Mouse (Mus musculus) heart, embryonic 14.5 days (tissue): ENCODE data around the gene Ccdc148. TPM values are rescaled to one million over a fixed set of nuclear protein-coding genes. Genes with fewer than 3 reads are reported as not detected.

Experiments
- ATAC-seq: fragments of 200-750 bp; cut with Nextera tagmentation; 2 replicates; pipeline ENCODE4 v1.8.0; 2017; ENCODE audit warnings: low read depth, moderate TSS enrichment; ENCODE audit not compliant: insufficient number of reproducible peaks, insufficient read depth, low FRiP score
- H3K27ac ChIP-seq, 2 experiments: fragments of 200-500 bp in 1 of 2; fragments of 300-500 bp in 1 of 2; sonication (generic) in 1 of 2; replicated peaks in 1 of 2; 2 replicates each; pipeline ENCODE4 v1.5.1; 2012 to 2014; ENCODE audit warnings: low read depth in 2 of 2, low read length in 2 of 2, control low read depth in 1 of 2, mild to moderate bottlenecking in 1 of 2, mixed read lengths in 1 of 2; ENCODE audit not compliant: control insufficient read depth in 1 of 2, insufficient read depth in 1 of 2
- H3K27me3 ChIP-seq: fragments of 300-500 bp; sonication (generic); 2 replicates; pipeline ENCODE4 v1.6.1; 2014; ENCODE audit warnings: mild to moderate bottlenecking, low read length, control low read depth; ENCODE audit not compliant: control insufficient read depth, insufficient read depth
- H3K36me3 ChIP-seq: fragments of 300-500 bp; sonication (generic); 2 replicates; pipeline ENCODE4 v1.6.1; 2014; ENCODE audit warnings: mild to moderate bottlenecking, control low read depth, low read length, mixed read lengths; ENCODE audit not compliant: control insufficient read depth, insufficient read depth
- H3K4me1 ChIP-seq, 2 experiments: fragments of 200-500 bp in 1 of 2; fragments of 300-500 bp in 1 of 2; sonication (generic) in 1 of 2; 2 replicates each; pipeline ENCODE4 v1.6.1; 2012 to 2014; ENCODE audit warnings: low read length in 2 of 2, control low read depth in 1 of 2, mixed read lengths in 1 of 2; ENCODE audit not compliant: control insufficient read depth in 2 of 2, insufficient read depth in 2 of 2
- H3K4me2 ChIP-seq: fragments of 300-500 bp; sonication (generic); 2 replicates; pipeline ENCODE4 v1.6.1; 2014; ENCODE audit warnings: mild to moderate bottlenecking, low read length
- H3K4me3 ChIP-seq, 2 experiments: fragments of 200-500 bp in 1 of 2; fragments of 300-500 bp in 1 of 2; sonication (generic) in 1 of 2; 2 replicates each; pipeline ENCODE4 v1.5.1; 2012 to 2014; ENCODE audit warnings: low read length in 2 of 2, mild to moderate bottlenecking in 2 of 2, control low read depth in 1 of 2, low read depth in 1 of 2, moderate library complexity in 1 of 2; ENCODE audit not compliant: control insufficient read depth in 1 of 2, insufficient read depth in 1 of 2
- H3K9ac ChIP-seq: fragments of 300-500 bp; sonication (generic); 2 replicates; pipeline ENCODE4 v1.6.1; 2014; ENCODE audit warnings: mild to moderate bottlenecking, low read length
- H3K9me3 ChIP-seq: fragments of 300-500 bp; sonication (generic); 2 replicates; pipeline ENCODE4 v1.6.1; 2016; ENCODE audit warnings: low read length, control low read depth; ENCODE audit not compliant: control insufficient read depth
- WGBS: fragments of 180-500 bp; shearing (Covaris S2); extraction: QIAGEN DNeasy Blood & Tissue Kit; methylation state at CpG from one replicate; pipeline ENCODE4 v1.1.7; 2014; 5-methylcytosine and 5-hydroxymethylcytosine counted together
- polyA plus RNA-seq: library from polyadenylated mRNA; unstranded; fragments of >200 nt; fragmentation: Nextera tagmentation; extraction: Ambion mirVana; gene quantifications from 2 replicates; pipeline ENCODE4 v1.2.1, GENCODE M21; 2014

Ccdc148 gene
- polyA plus RNA-seq, 1 experiment from 2014 or later: 1.1 TPM

DNA sequence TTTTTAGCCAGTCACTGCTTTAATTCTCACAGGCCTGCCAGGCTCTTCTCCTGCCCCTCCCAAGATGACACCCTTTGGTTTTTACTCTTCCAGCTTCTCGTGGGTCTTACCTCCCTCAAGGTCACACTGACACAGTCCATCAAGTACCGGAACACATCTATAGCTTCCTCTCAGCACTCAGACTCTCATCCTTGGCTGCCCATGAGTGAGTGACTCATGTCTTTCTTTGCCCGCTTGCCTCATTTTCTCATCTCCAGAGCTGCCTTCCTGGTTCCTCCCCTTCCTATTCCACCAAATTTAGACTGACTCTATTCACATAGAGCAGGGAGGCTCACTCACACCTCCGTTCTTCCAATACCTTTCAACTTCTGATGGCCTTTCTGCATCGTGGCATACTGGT, 42.4 kb upstream of the Ccdc148 start:
- no peaks in the 10 kb centered on the region for H3K27me3 ChIP-seq
- no peak overlapping the region; the same call in 1 of the 2 replicates for H3K4me2 ChIP-seq
- H3K4me1 ChIP-seq: peaks cover 24 to 56% of the 10 kb centered on the region in 2 experiments
- ATAC-seq: no peak
- 24% methylated on average over 5 of the region's 5 CpGs for WGBS
- H3K36me3 ChIP-seq: no peaks in the 10 kb centered on the region
- H3K9me3 ChIP-seq: no peaks in the 10 kb centered on the region
- no peak overlapping the region for H3K4me3 ChIP-seq
- H3K9ac ChIP-seq: no peak overlapping the region
- H3K27ac ChIP-seq: peak overlapping the region; percentile 68 to 70

DNA sequence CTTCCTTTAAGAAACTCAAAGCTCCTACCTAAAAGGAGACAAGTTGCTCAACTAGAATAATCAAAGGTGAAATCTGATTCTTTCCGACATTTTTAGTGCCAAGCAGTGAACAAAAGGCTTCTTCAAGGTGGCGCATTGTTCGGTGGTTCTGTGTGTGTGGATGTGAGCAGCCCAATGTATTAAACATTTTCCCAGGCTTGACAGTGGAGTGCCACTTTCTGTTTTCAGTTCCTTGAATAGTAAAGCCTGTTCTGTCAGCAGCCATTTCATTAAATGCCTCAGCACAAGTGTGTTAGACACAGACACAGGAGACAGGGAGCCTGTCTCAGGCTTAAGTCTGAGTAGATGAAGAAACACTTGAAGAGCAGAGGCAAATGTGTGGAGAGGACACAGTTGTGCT, 40.0 kb upstream of the Ccdc148 start:
- no peaks in the 10 kb centered on the region for H3K27me3 ChIP-seq
- H3K4me1 ChIP-seq: peaks cover 22 to 48% of the 10 kb centered on the region in 2 experiments
- H3K4me3 ChIP-seq: no peak overlapping the region
- peak overlapping the region; percentile 4 to 20; a peak in 2 of 4 replicates for H3K27ac ChIP-seq
- H3K9ac ChIP-seq: no peak overlapping the region; the same call in 1 of the 2 replicates
- H3K36me3 ChIP-seq: no peaks in the 10 kb centered on the region
- ATAC-seq: no peak
- no peak overlapping the region for H3K4me2 ChIP-seq
- no peaks in the 10 kb centered on the region for H3K9me3 ChIP-seq
- WGBS: 78% methylated on average over 3 of the region's 3 CpGs

DNA sequence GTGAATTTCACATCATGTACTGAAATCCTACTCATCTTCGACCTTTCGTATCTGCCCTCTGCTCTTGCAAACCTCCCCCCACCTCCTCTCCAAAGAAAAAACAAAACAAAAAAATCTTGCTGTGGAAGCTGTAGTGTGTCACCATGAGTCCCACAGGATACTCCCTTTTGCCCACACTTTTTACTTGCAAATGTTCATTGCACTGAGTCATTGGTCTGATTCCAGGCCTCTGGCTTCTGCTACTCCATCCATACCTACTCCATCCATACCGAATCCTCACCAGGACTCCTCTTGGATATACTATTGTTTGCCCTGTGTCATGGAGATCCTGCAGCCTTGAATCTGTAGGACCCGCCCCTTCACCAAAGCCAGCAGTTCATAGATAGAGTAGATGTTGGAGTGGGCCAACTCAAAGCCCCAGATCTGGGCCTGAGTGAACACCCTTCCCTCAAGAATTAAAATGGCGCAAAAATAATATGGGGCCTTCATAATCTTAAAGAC, 39.0 kb upstream of the Ccdc148 start:
- WGBS: 90% methylated on average over 5 of the region's 5 CpGs
- no peak overlapping the region for H3K27ac ChIP-seq
- no peak overlapping the region for H3K9ac ChIP-seq
- no peak overlapping the region for H3K4me2 ChIP-seq
- no peak for ATAC-seq
- H3K9me3 ChIP-seq: no peaks in the 10 kb centered on the region
- peaks cover 22 to 50% of the 10 kb centered on the region in 2 experiments for H3K4me1 ChIP-seq
- H3K27me3 ChIP-seq: no peaks in the 10 kb centered on the region
- no peak overlapping the region for H3K4me3 ChIP-seq
- H3K36me3 ChIP-seq: no peaks in the 10 kb centered on the region

DNA sequence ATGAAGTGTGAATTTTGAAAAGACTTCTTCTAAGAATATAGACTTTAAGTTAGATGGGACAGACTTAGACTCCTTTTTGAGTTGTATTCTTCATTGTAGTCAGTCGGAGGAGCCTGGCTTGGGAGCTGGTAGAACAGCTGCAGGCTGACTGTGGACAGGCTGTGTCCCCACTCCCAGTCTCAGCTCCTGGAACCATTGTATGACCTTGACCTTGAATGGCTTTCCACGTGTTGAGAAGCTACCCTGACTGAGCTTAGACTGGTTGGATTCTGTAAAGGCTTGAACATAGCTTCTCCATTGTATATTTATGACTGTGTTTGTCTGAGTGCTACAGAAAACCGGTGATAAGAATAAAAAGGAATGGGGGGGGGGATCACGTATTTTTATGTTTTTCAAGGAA, 36.7 kb upstream of the Ccdc148 start:
- no peak overlapping the region for H3K9ac ChIP-seq
- no peak for ATAC-seq
- no peaks in the 10 kb centered on the region for H3K27me3 ChIP-seq
- H3K4me2 ChIP-seq: no peak overlapping the region
- H3K4me3 ChIP-seq: no peak overlapping the region
- H3K4me1 ChIP-seq: peaks cover 13 to 51% of the 10 kb centered on the region in 2 experiments
- 72% methylated on average over 4 of the region's 4 CpGs for WGBS
- H3K36me3 ChIP-seq: no peaks in the 10 kb centered on the region
- H3K9me3 ChIP-seq: no peaks in the 10 kb centered on the region
- no peak overlapping the region for H3K27ac ChIP-seq

DNA sequence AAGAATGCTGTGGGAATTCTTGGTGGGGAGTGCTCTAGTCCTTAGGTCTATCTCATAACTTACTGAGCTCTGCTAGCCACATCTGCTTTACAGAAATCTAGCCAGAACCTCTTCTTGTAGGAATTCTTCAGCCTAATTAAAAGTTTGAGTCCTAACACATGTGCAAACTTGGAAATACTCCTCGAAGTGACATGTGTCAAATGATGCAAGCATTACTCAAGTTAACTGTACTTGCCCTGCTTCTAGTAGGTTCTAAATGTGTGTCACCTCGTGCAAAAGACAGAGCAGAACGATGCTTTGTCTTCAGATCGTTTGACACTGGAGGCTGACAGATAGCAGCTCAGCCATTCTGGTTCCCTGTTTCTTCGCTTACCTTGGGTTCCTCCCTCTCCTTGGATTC, 32.6 kb upstream of the Ccdc148 start:
- Histone ChIP-seq H3K4me1 (peaks cover 29 to 58% of the 10 kb centered on the region in 2 experiments), H3K27ac (no peak overlapping the region), H3K4me3 (no peak overlapping the region), H3K36me3 (no peaks in the 10 kb centered on the region), H3K4me2 (no peak overlapping the region), H3K9me3 (no peaks in the 10 kb centered on the region), H3K9ac (no peak overlapping the region), H3K27me3 (no peaks in the 10 kb centered on the region)
- ATAC-seq: no peak
- 40% methylated on average over 5 of the region's 5 CpGs for WGBS

DNA sequence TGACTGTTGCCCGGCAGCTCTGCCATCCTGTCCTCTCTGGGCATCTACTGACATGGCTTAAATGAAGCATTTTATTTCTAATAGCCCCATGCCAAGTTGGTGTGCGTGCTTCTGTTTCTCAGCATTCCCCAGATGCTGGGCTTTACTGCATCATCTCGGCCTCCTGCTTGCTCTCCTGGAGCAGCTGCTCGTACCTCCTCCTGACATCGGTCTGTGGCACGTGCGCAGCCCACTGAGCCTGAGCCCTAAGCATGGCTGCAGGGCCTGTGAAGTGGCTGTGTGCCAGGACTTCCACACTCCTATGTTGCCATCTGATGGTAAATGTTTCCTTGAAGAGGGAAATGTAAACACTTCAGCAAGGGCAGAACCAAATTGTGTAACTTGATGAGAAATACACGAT, 31.0 kb upstream of the Ccdc148 start:
- Histone ChIP-seq H3K4me1 (peaks cover 24 to 52% of the 10 kb centered on the region in 2 experiments), H3K27me3 (no peaks in the 10 kb centered on the region), H3K4me3 (no peak overlapping the region), H3K9ac (no peak overlapping the region), H3K27ac (no peak overlapping the region), H3K4me2 (no peak overlapping the region), H3K9me3 (no peaks in the 10 kb centered on the region), H3K36me3 (peaks cover 14% of the 10 kb centered on the region)
- WGBS: 75% methylated on average over 8 of the region's 8 CpGs
- ATAC-seq: no peak

DNA sequence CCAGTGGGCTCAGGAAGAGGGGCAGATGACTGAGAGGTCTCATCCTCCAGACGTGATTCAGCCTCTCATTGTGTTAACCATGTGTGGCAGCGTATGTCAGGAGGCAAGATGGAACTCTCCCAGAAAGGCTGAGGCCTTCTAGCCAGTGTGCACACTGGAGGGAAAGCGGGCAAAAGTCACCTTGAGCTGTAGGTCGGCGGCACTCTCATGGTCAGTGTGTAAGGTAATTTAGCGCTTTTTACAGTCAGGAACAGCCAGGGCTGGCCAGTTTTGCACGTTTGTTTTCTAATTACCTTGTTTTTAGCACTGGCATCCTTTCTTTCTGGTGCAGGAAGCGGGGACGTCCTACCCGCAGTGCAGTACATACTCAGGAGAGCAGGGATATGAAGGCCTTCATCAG, 29.7 kb upstream of the Ccdc148 start:
- Histone ChIP-seq H3K27ac (peak overlapping the region; percentile 39 to 47; a peak in 1 of 4 replicates), H3K9me3 (no peaks in the 10 kb centered on the region), H3K4me1 (peaks cover 26 to 49% of the 10 kb centered on the region in 2 experiments), H3K9ac (no peak overlapping the region), H3K36me3 (peaks cover 14% of the 10 kb centered on the region), H3K27me3 (no peaks in the 10 kb centered on the region), H3K4me3 (no peak overlapping the region), H3K4me2 (no peak overlapping the region)
- 79% methylated on average over 10 of the region's 10 CpGs for WGBS
- ATAC-seq: no peak

DNA sequence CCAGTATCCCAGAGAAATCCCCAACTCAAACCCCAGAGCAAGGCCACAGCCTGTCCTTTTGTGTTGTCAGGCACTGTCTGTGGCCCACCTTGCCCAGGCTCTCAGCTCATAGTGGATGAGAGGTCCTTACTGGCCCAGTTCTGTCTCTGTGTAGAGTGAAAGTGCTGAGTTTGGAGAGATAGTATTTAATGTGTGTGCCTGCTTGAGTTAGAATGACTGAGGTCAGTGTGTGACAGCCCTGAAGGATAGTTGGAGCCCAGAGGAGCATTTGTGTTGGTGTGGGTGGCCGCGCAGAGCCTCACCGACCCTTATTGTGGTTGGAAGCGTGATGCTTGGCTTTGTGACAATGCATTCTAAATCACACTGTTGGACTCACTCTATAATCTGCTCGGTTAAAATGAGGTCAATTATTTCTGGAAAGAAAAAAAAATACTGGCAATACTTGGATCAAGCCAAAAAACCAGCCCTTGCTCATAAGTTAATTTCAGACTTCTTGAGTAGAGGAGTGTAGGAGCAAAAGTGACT, 29.2 kb upstream of the Ccdc148 start:
- Histone ChIP-seq H3K9ac (no peak overlapping the region), H3K27me3 (no peaks in the 10 kb centered on the region), H3K4me3 (no peak overlapping the region), H3K9me3 (no peaks in the 10 kb centered on the region), H3K36me3 (peaks cover 14% of the 10 kb centered on the region), H3K27ac (peak overlapping the region; percentile 39 to 47; a peak in 2 of 4 replicates), H3K4me1 (peaks cover 26 to 49% of the 10 kb centered on the region in 2 experiments), H3K4me2 (no peak overlapping the region)
- 72% methylated on average over 5 of the region's 5 CpGs for WGBS
- no peak for ATAC-seq
